Mouse (Mus musculus) hindbrain, embryonic 12.5 days (tissue): ENCODE measurements around the gene Itpkb. TPM values are rescaled to one million over a fixed set of nuclear protein-coding genes. Genes with fewer than 3 reads are reported as not detected.
"Not testable (repeated sequence)": the region's sequence is repeated elsewhere in the genome, so short reads cannot be mapped to it uniquely, and the experiment has no call there.

Experiments
- ATAC-seq: fragments of 200-750 bp; cut with Nextera tagmentation; 2 replicates; pipeline ENCODE4 v1.8.0; 2017; ENCODE audit warnings: moderate TSS enrichment; ENCODE audit not compliant: low FRiP score
- H3K27ac ChIP-seq: fragments of 300-500 bp; sonication (generic); 2 replicates; pipeline ENCODE4 v1.5.1; 2016; ENCODE audit warnings: mild to moderate bottlenecking
- H3K27me3 ChIP-seq: fragments of 300-500 bp; sonication (generic); 2 replicates; pipeline ENCODE4 v1.6.1; 2016; ENCODE audit warnings: mild to moderate bottlenecking
- H3K36me3 ChIP-seq: fragments of 300-500 bp; sonication (generic); 2 replicates; pipeline ENCODE4 v1.6.1; 2016; ENCODE audit warnings: mild to moderate bottlenecking
- H3K4me1 ChIP-seq: fragments of 300-500 bp; sonication (generic); 2 replicates; pipeline ENCODE4 v1.6.1; 2016
- H3K4me2 ChIP-seq: fragments of 300-500 bp; sonication (generic); replicated peaks from 2 replicates; pipeline ENCODE4 v1.6.1; 2016; ENCODE audit warnings: mild to moderate bottlenecking
- H3K4me3 ChIP-seq: fragments of 300-500 bp; sonication (generic); 2 replicates; pipeline ENCODE4 v1.5.1; 2016; ENCODE audit warnings: mild to moderate bottlenecking
- H3K9ac ChIP-seq: fragments of 300-500 bp; sonication (generic); 2 replicates; pipeline ENCODE4 v1.6.1; 2016; ENCODE audit warnings: mild to moderate bottlenecking, moderate library complexity
- H3K9me3 ChIP-seq: fragments of 300-500 bp; sonication (generic); replicated peaks from 2 replicates; pipeline ENCODE4 v1.6.1; 2016; ENCODE audit warnings: mild to moderate bottlenecking
- WGBS: fragments of 180-500 bp; shearing (Covaris S2); methylation state at CpG from one replicate; pipeline ENCODE4 v1.1.7; 2016; 5-methylcytosine and 5-hydroxymethylcytosine counted together
- polyA plus RNA-seq: library from polyadenylated mRNA; unstranded; fragments of >200 nt; fragmentation: Nextera tagmentation; extraction: Ambion mirVana; gene quantifications from 2 replicates; pipeline ENCODE4 v1.2.1, GENCODE M21; 2016

Itpkb gene
- polyA plus RNA-seq, 1 experiment from 2014 or later, result 8.3 TPM

GRCm38 (mm10) chr1:180365983-180366811 lies 35.9 kb downstream of the Itpkb start:
- Histone ChIP-seq H3K9ac (no peak overlapping the region), H3K27ac (peak overlapping the region; percentile 93; the same call in 1 of the 2 replicates), H3K4me1 (peaks cover 30% of the 10 kb centered on the region), H3K4me2 (peak overlapping the region; percentile 66), H3K9me3 (no peaks in the 10 kb centered on the region), H3K4me3 (no peak overlapping the region), H3K36me3 (no peaks in the 10 kb centered on the region), H3K27me3 (no peaks in the 10 kb centered on the region)
- ATAC-seq, result no peak
- WGBS, result 73% methylated on average over 18 of the region's 18 CpGs

- no peak overlapping the region for H3K27ac ChIP-seq
- H3K4me2 ChIP-seq, result no peak overlapping the region
- H3K27me3 ChIP-seq, result no peaks in the 10 kb centered on the region
- 63% methylated on average over 3 of the region's 3 CpGs for WGBS
- no peaks in the 10 kb centered on the region for H3K36me3 ChIP-seq
- H3K9me3 ChIP-seq, result no peaks in the 10 kb centered on the region
- no peak overlapping the region for H3K9ac ChIP-seq
- H3K4me3 ChIP-seq, result no peak overlapping the region
- H3K4me1 ChIP-seq, result peaks cover 30% of the 10 kb centered on the region
- ATAC-seq, result no peak
Measured at GRCm38 (mm10) chr1:180367045-180367619, 36.8 kb downstream of the Itpkb start.

- H3K4me3 ChIP-seq, result no peak overlapping the region
- H3K9me3 ChIP-seq, result no peaks in the 10 kb centered on the region
- H3K27me3 ChIP-seq, result no peaks in the 10 kb centered on the region
- H3K9ac ChIP-seq, result no peak overlapping the region
- ATAC-seq, result no peak
- H3K4me2 ChIP-seq, result no peak overlapping the region
- 75% methylated on average over 3 of the region's 3 CpGs for WGBS
- H3K36me3 ChIP-seq, result no peaks in the 10 kb centered on the region
- H3K4me1 ChIP-seq, result peaks cover 30% of the 10 kb centered on the region
- H3K27ac ChIP-seq, result no peak overlapping the region
Measured at GRCm38 (mm10) chr1:180367626-180368025, 37.3 kb downstream of the Itpkb start.

- Histone ChIP-seq H3K9ac (no peak overlapping the region), H3K4me1 (peaks cover 30% of the 10 kb centered on the region), H3K4me3 (no peak overlapping the region), H3K9me3 (no peaks in the 10 kb centered on the region), H3K4me2 (no peak overlapping the region), H3K27me3 (no peaks in the 10 kb centered on the region), H3K27ac (no peak overlapping the region), H3K36me3 (no peaks in the 10 kb centered on the region)
- ATAC-seq, result no peak
- 83% methylated on average over 7 of the region's 7 CpGs for WGBS
Measured at GRCm38 (mm10) chr1:180368112-180368511, 37.8 kb downstream of the Itpkb start.

GRCm38 (mm10) chr1:180368646-180369045 lies 38.4 kb downstream of the Itpkb start:
- WGBS, result 77% methylated on average over 9 of the region's 9 CpGs
- no peak overlapping the region for H3K4me3 ChIP-seq
- ATAC-seq, result no peak

GRCm38 (mm10) chr1:180370858-180371652 lies 40.8 kb downstream of the Itpkb start:
- 73% methylated on average over 10 of the region's 10 CpGs for WGBS
- no peak overlapping the region for H3K9ac ChIP-seq
- ATAC-seq, result no peak

More at GRCm38 (mm10) chr1:180368646-180369045, 38.4 kb downstream of the Itpkb start:
- Histone ChIP-seq H3K36me3 (no peaks in the 10 kb centered on the region), H3K9ac (no peak overlapping the region), H3K27ac (no peak overlapping the region), H3K4me2 (no peak overlapping the region), H3K4me1 (peaks cover 28% of the 10 kb centered on the region), H3K9me3 (no peaks in the 10 kb centered on the region), H3K27me3 (no peaks in the 10 kb centered on the region)

GRCm38 (mm10) chr1:180372258-180372657 lies 42.0 kb downstream of the Itpkb start:
- 92% methylated on average over 5 of the region's 5 CpGs for WGBS
- not testable (repeated sequence) for H3K36me3 ChIP-seq, ATAC-seq

More at GRCm38 (mm10) chr1:180370858-180371652, 40.8 kb downstream of the Itpkb start:
- peaks cover 15% of the 10 kb centered on the region for H3K4me1 ChIP-seq
- no peaks in the 10 kb centered on the region for H3K36me3 ChIP-seq
- no peak overlapping the region for H3K4me2 ChIP-seq
- H3K27me3 ChIP-seq, result no peaks in the 10 kb centered on the region
- no peak overlapping the region for H3K4me3 ChIP-seq
- no peak overlapping the region for H3K27ac ChIP-seq
- no peaks in the 10 kb centered on the region for H3K9me3 ChIP-seq

GRCm38 (mm10) chr1:180376598-180376997 lies 46.3 kb downstream of the Itpkb start:
- no peak for ATAC-seq
- Histone ChIP-seq H3K4me2 (no peak overlapping the region), H3K4me1 (no peaks in the 10 kb centered on the region), H3K27ac (no peak overlapping the region), H3K4me3 (no peak overlapping the region), H3K27me3 (no peaks in the 10 kb centered on the region), H3K36me3 (no peaks in the 10 kb centered on the region), H3K9me3 (no peaks in the 10 kb centered on the region), H3K9ac (no peak overlapping the region)
- WGBS, result 74% methylated on average over 7 of the region's 7 CpGs

More at GRCm38 (mm10) chr1:180372258-180372657, 42.0 kb downstream of the Itpkb start:
- H3K9ac ChIP-seq, H3K4me1 ChIP-seq, H3K27me3 ChIP-seq, H3K27ac ChIP-seq, H3K4me2 ChIP-seq, H3K4me3 ChIP-seq, H3K9me3 ChIP-seq: not testable (repeated sequence)

- WGBS, result 70% methylated on average over 3 of the region's 3 CpGs
- Histone ChIP-seq H3K9ac (no peak overlapping the region), H3K4me3 (no peak overlapping the region), H3K36me3 (no peaks in the 10 kb centered on the region), H3K4me2 (no peak overlapping the region), H3K9me3 (no peaks in the 10 kb centered on the region), H3K27me3 (no peaks in the 10 kb centered on the region; the same call in 1 of the 2 replicates), H3K4me1 (no peaks in the 10 kb centered on the region; the same call in 1 of the 2 replicates), H3K27ac (no peak overlapping the region)
- ATAC-seq, result no peak
Measured at GRCm38 (mm10) chr1:180379559-180379958, 49.3 kb downstream of the Itpkb start.

GRCm38 (mm10) chr1:180382358-180382757 lies 52.1 kb downstream of the Itpkb start:
- H3K27ac ChIP-seq, result peak overlapping the region; percentile 7; the same call in 1 of the 2 replicates

GRCm38 (mm10) chr1:180383884-180384283 lies 53.6 kb downstream of the Itpkb start:
- Histone ChIP-seq H3K4me2 (no peak overlapping the region), H3K36me3 (no peaks in the 10 kb centered on the region), H3K4me1 (peaks cover 14% of the 10 kb centered on the region), H3K27ac (no peak overlapping the region), H3K27me3 (no peaks in the 10 kb centered on the region; the same call in 1 of the 2 replicates), H3K4me3 (no peak overlapping the region), H3K9me3 (no peaks in the 10 kb centered on the region), H3K9ac (no peak overlapping the region)
- 93% methylated on average over 8 of the region's 8 CpGs for WGBS
- no peak for ATAC-seq

More at GRCm38 (mm10) chr1:180382358-180382757, 52.1 kb downstream of the Itpkb start:
- peaks cover 7% of the 10 kb centered on the region for H3K4me1 ChIP-seq
- no peak overlapping the region for H3K4me3 ChIP-seq
- WGBS, result 53% methylated on average over 8 of the region's 8 CpGs
- H3K4me2 ChIP-seq, result no peak overlapping the region
- H3K9me3 ChIP-seq, result no peaks in the 10 kb centered on the region
- H3K27me3 ChIP-seq, result no peaks in the 10 kb centered on the region; the same call in 1 of the 2 replicates
- H3K9ac ChIP-seq, result no peak overlapping the region
- ATAC-seq, result no peak
- H3K36me3 ChIP-seq, result no peaks in the 10 kb centered on the region

GRCm38 (mm10) chr1:180384486-180384885 lies 54.2 kb downstream of the Itpkb start:
- H3K27me3 ChIP-seq, result no peaks in the 10 kb centered on the region; the same call in 1 of the 2 replicates
- no peak overlapping the region for H3K4me2 ChIP-seq
- no peak overlapping the region for H3K4me3 ChIP-seq
- H3K4me1 ChIP-seq, result peaks cover 14% of the 10 kb centered on the region
- ATAC-seq, result no peak
- H3K9ac ChIP-seq, result no peak overlapping the region; the same call in 1 of the 2 replicates
- no peaks in the 10 kb centered on the region for H3K36me3 ChIP-seq
- no peaks in the 10 kb centered on the region for H3K9me3 ChIP-seq
- 68% methylated on average over 10 of the region's 10 CpGs for WGBS
- H3K27ac ChIP-seq, result no peak overlapping the region
